ENCODE assay signal across 9 mouse cellular contexts in the genomic region with DNA sequence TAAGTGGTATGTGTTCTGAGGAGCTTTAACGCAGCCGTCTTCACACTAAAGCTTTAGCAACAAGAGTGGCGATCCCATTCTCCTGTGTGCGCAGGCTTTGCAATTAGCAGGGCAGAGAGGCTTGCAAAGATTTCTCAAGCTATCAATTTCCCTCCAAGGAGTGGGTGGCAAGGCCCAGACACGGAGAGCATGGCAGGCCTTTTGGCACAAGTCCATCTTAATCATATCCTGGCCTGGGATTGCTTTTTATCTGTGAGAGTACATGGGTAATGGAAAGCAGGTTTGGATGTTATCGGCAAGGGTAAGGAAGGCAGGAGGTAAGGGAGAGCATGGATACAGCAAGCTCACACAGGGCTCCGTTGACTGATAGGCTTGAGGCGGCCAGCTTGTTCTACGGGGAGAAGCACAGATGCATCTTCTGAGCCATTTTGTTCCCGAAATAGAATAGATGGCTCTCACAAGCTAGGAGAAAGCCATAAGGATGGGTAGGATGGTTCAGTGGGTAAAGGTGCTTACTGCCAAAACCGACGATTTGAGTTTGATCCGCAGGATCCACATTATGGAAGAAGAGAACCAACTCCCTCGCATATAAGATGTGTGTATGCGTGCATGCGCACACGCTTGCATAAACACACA.
DNase-seq lines count a peak whose midpoint lies in the region; ATAC-seq lines count a peak whose summit lies in the region.
"Had no signal": no experiment of that assay in that cellular context is flagged by ENCODE, and none has a peak within 500 bp of the region (broad histone marks: within the 10 kb centered on the region; RNA-seq: fewer than 3 reads in every experiment).

No protein-coding gene starts in this region.

- peak overlapping the region; percentile 40 for H3K4me2 ChIP-seq in heart, embryonic 13.5 days
- H3K4me2 ChIP-seq: embryonic facial prominence, embryonic 15.5 days had no signal

- H3K9ac ChIP-seq in heart, embryonic 13.5 days, result no peak overlapping the region
- H3K9ac ChIP-seq: embryonic facial prominence, embryonic 15.5 days had no signal

- 65% methylated on average over 17 of the region's 17 CpGs for whole genome bisulfite sequencing in heart, embryonic 13.5 days
- WGBS in heart, embryonic 10.5 days, result 80% methylated on average over 17 of the region's 17 CpGs

- DNase-seq in heart, embryonic 10.5 days (ENCODE audit: low spot score), result no peak
- peak; percentile 13 to 35 for DNase-seq in right cerebral cortex, adult 2 months (ENCODE audit: low spot score in 2 of 2)
- no peak for DNase-seq in right cerebral cortex, postnatal 36 days (ENCODE audit: low spot score in 2 of 2)
- peak; percentile 21 for DNase-seq in layer of hippocampus, adult 9-11 months
- peak; percentile 2 for DNase-seq in yolk sac, embryonic 10.5 days (ENCODE audit: low spot score)
- no peak for DNase-seq in ovary, postnatal 10 days (ENCODE audit: low spot score)
- no peak for DNase-seq in spleen, adult 18-20 months

- H3K9me3 ChIP-seq in heart, embryonic 13.5 days, result no peaks in the 10 kb centered on the region
- H3K9me3 ChIP-seq in heart, embryonic 10.5 days, result no peaks in the 10 kb centered on the region
- H3K9me3 ChIP-seq: embryonic facial prominence, embryonic 15.5 days had no signal

- no peak for ATAC-seq in heart, embryonic 13.5 days (ENCODE audit: extremely low read depth, insufficient number of reproducible peaks, low FRiP score, low TSS enrichment)

- no peaks in the 10 kb centered on the region for H3K36me3 ChIP-seq in heart, embryonic 13.5 days
- no peaks in the 10 kb centered on the region for H3K36me3 ChIP-seq in heart, embryonic 10.5 days
- H3K36me3 ChIP-seq: embryonic facial prominence, embryonic 15.5 days had no signal

- H3K4me3 ChIP-seq in heart, embryonic 13.5 days, result no peak overlapping the region
- H3K4me3 ChIP-seq in heart, embryonic 10.5 days, result no peak overlapping the region
- H3K4me3 ChIP-seq: embryonic facial prominence, embryonic 15.5 days had no signal

- H3K27me3 ChIP-seq in heart, embryonic 13.5 days (replicated peaks), result no peaks in the 10 kb centered on the region
- H3K27me3 ChIP-seq in heart, embryonic 10.5 days (ENCODE audit: insufficient read depth, poor library complexity, severe bottlenecking), result no peaks in the 10 kb centered on the region
- H3K27me3 ChIP-seq: embryonic facial prominence, embryonic 15.5 days had no signal

- H3K4me1 ChIP-seq in heart, embryonic 13.5 days, result peaks cover 24% of the 10 kb centered on the region
- H3K4me1 ChIP-seq in heart, embryonic 10.5 days, result 0 out of 2 replicates have a peak, but pooled peaks cover 5% of the 10 kb centered on the region

- H3K27ac ChIP-seq in heart, embryonic 13.5 days (replicated peaks), result peak overlapping the region; percentile 77
- no peak overlapping the region for H3K27ac ChIP-seq in heart, embryonic 10.5 days
- H3K27ac ChIP-seq: embryonic facial prominence, embryonic 15.5 days had no signal

Comparison
In these comparisons a context has a peak if more than half of its experiments do, and no peak if none do; other contexts are left out.
1. DNase-seq: peak in right cerebral cortex, adult 2 months (2 of 2), layer of hippocampus, adult 9-11 months (single experiment) and yolk sac, embryonic 10.5 days (single experiment); none in heart, embryonic 10.5 days (single experiment), right cerebral cortex, postnatal 36 days (0 of 2), ovary, postnatal 10 days (single experiment) and spleen, adult 18-20 months (0 of 2).